Mouse (Mus musculus) liver, embryonic 11.5 days (tissue): ENCODE results near the gene Echs1. TPM values are rescaled to one million over a fixed set of nuclear protein-coding genes. Genes with fewer than 3 reads are reported as not detected.

Experiments
- ATAC-seq: fragments of 200-750 bp; cut with Nextera tagmentation; replicated peaks from 2 replicates; pipeline ENCODE4 v1.8.0; 2017; ENCODE audit warnings: moderate number of reproducible peaks, mild to moderate bottlenecking, moderate TSS enrichment, moderate library complexity; ENCODE audit not compliant: low FRiP score
- DNase-seq: peaks from one replicate; pipeline ENCODE4 v3.0.0-alpha.2; 2017; ENCODE audit warnings: low spot score
- H3K27ac ChIP-seq: fragments of 300-500 bp; sonication (generic); 2 replicates; pipeline ENCODE4 v1.5.1; 2014; ENCODE audit warnings: mild to moderate bottlenecking, low read depth, low read length, control low read depth
- H3K27me3 ChIP-seq: fragments of 300-500 bp; sonication (generic); replicated peaks from 2 replicates; pipeline ENCODE4 v1.6.1; 2014; ENCODE audit warnings: low read length, mixed read lengths; ENCODE audit not compliant: control insufficient read depth, insufficient read depth
- H3K36me3 ChIP-seq: fragments of 300-500 bp; sonication (generic); 2 replicates; pipeline ENCODE4 v1.6.1; 2014; ENCODE audit warnings: mild to moderate bottlenecking, low read length, moderate library complexity, mixed read lengths; ENCODE audit not compliant: control insufficient read depth, insufficient read depth
- H3K4me1 ChIP-seq: fragments of 300-500 bp; sonication (generic); replicated peaks from 2 replicates; pipeline ENCODE4 v1.6.1; 2014; ENCODE audit warnings: low read length, mixed read lengths; ENCODE audit not compliant: control insufficient read depth, insufficient read depth
- H3K4me2 ChIP-seq: fragments of 300-500 bp; sonication (generic); 2 replicates; pipeline ENCODE4 v1.6.1; 2014; ENCODE audit warnings: mild to moderate bottlenecking, control low read depth, moderate library complexity
- H3K4me3 ChIP-seq: fragments of 300-500 bp; sonication (generic); 2 replicates; pipeline ENCODE4 v1.5.1; 2014; ENCODE audit warnings: low read depth, low read length, control low read depth
- H3K9ac ChIP-seq: fragments of 300-500 bp; sonication (generic); 2 replicates; pipeline ENCODE4 v1.6.1; 2014; ENCODE audit warnings: low read depth, low read length, control low read depth
- H3K9me3 ChIP-seq: fragments of 300-500 bp; sonication (generic); 2 replicates; pipeline ENCODE4 v1.6.1; 2016; ENCODE audit warnings: low read length, inconsistent platforms, mixed read lengths; ENCODE audit not compliant: control insufficient read depth
- WGBS: fragments of 180-500 bp; shearing (Covaris S2); extraction: QIAGEN DNeasy Blood & Tissue Kit; methylation state at CpG from one replicate; pipeline ENCODE4 v1.1.7; 2014; 5-methylcytosine and 5-hydroxymethylcytosine counted together
- polyA plus RNA-seq: library from polyadenylated mRNA; unstranded; fragments of >200 nt; fragmentation: Nextera tagmentation; extraction: Ambion mirVana; gene quantifications from 2 replicates; pipeline ENCODE4 v1.2.1, GENCODE M21; 2014

Gene Echs1
- polyA plus RNA-seq, 1 experiment from 2014 or later: 119 TPM

GRCm38 (mm10) chr7:140062307-140062706 is 54.0 kb downstream of the Echs1 start:
- peaks cover 74% of the 10 kb centered on the region for H3K27me3 ChIP-seq
- H3K27ac ChIP-seq: no peak overlapping the region
- no peaks in the 10 kb centered on the region; the same call in 1 of the 2 replicates for H3K4me1 ChIP-seq
- no peak overlapping the region for H3K4me3 ChIP-seq
- no peaks in the 10 kb centered on the region for H3K9me3 ChIP-seq
- DNase-seq: no peak
- H3K4me2 ChIP-seq: no peak overlapping the region
- 21% methylated on average over 11 of the region's 11 CpGs for WGBS
- 0 out of 2 replicates have a peak, but pooled peaks have one; percentile 13 for ATAC-seq
- H3K36me3 ChIP-seq: no peaks in the 10 kb centered on the region
- no peak overlapping the region for H3K9ac ChIP-seq

- DNase-seq (no peak), ATAC-seq (no peak)
- Histone ChIP-seq H3K27ac (no peak overlapping the region), H3K27me3 (peaks cover 79% of the 10 kb centered on the region), H3K9me3 (no peaks in the 10 kb centered on the region), H3K36me3 (no peaks in the 10 kb centered on the region), H3K9ac (no peak overlapping the region), H3K4me2 (peak overlapping the region; percentile 62), H3K4me1 (no peaks in the 10 kb centered on the region; the same call in 1 of the 2 replicates), H3K4me3 (no peak overlapping the region; the same call in 1 of the 2 replicates)
- 6% methylated on average over 6 of the region's 6 CpGs for whole genome bisulfite sequencing
Observed at GRCm38 (mm10) chr7:140061832-140062130, 54.5 kb downstream of the Echs1 start.

GRCm38 (mm10) chr7:140060936-140061831 is 55.1 kb downstream of the Echs1 start:
- no peak for DNase-seq
- Histone ChIP-seq H3K4me3 (peak overlapping the region; percentile 29), H3K4me1 (no peaks in the 10 kb centered on the region; the same call in 1 of the 2 replicates), H3K36me3 (no peaks in the 10 kb centered on the region), H3K9me3 (no peaks in the 10 kb centered on the region), H3K27ac (no peak overlapping the region), H3K27me3 (peaks cover 85% of the 10 kb centered on the region), H3K9ac (no peak overlapping the region), H3K4me2 (peak overlapping the region; percentile 62)
- no peak for ATAC-seq
- WGBS: 3% methylated on average over 47 of the region's 47 CpGs

GRCm38 (mm10) chr7:140059601-140060000 is 56.7 kb downstream of the Echs1 start:
- ATAC-seq (no peak), DNase-seq (no peak)
- Histone ChIP-seq H3K4me3 (no peak overlapping the region), H3K9me3 (no peaks in the 10 kb centered on the region), H3K4me2 (no peak overlapping the region), H3K4me1 (no peaks in the 10 kb centered on the region; the same call in 1 of the 2 replicates), H3K36me3 (no peaks in the 10 kb centered on the region), H3K27me3 (peaks cover 86% of the 10 kb centered on the region), H3K27ac (no peak overlapping the region), H3K9ac (no peak overlapping the region)
- WGBS: 21% methylated on average over 4 of the region's 4 CpGs

GRCm38 (mm10) chr7:140058528-140058927 is 57.7 kb downstream of the Echs1 start:
- WGBS: 22% methylated on average over 7 of the region's 7 CpGs
- no peak overlapping the region for H3K9ac ChIP-seq

GRCm38 (mm10) chr7:140057413-140058407 is 58.6 kb downstream of the Echs1 start:
- Histone ChIP-seq H3K36me3 (no peaks in the 10 kb centered on the region), H3K4me3 (peak overlapping the region; percentile 46), H3K9me3 (no peaks in the 10 kb centered on the region), H3K27me3 (peaks cover 84% of the 10 kb centered on the region), H3K4me2 (peak overlapping the region; percentile 58), H3K9ac (no peak overlapping the region), H3K27ac (no peak overlapping the region), H3K4me1 (no peaks in the 10 kb centered on the region; the same call in 1 of the 2 replicates)
- 4% methylated on average over 53 of the region's 53 CpGs for WGBS
- peak; percentile 59 for DNase-seq
- no peak for ATAC-seq

More at GRCm38 (mm10) chr7:140058528-140058927, 57.7 kb downstream of the Echs1 start:
- ATAC-seq (no peak), DNase-seq (no peak)
- Histone ChIP-seq H3K4me1 (no peaks in the 10 kb centered on the region; the same call in 1 of the 2 replicates), H3K27me3 (peaks cover 82% of the 10 kb centered on the region), H3K9me3 (no peaks in the 10 kb centered on the region), H3K36me3 (no peaks in the 10 kb centered on the region), H3K27ac (no peak overlapping the region), H3K4me3 (peak overlapping the region; percentile 46), H3K4me2 (peak overlapping the region; percentile 58)

Other genes starting within 250 kb of the Echs1 start
- not detected in 2 replicates for gene Kndc1, start 221.8 kb downstream of the Echs1 start, polyA plus RNA-seq
- not detected in 2 replicates for gene Utf1, start 172.7 kb downstream of the Echs1 start, polyA plus RNA-seq
- gene 6430531B16Rik, start 137.7 kb downstream of the Echs1 start, polyA plus RNA-seq: not detected in 2 replicates
- 1.1 and 1.4 TPM in 2 replicates for gene Adam8, start 123.9 kb downstream of the Echs1 start, polyA plus RNA-seq
- gene Zfp511, start 80.1 kb downstream of the Echs1 start, polyA plus RNA-seq: 41.4 and 44.6 TPM in 2 replicates
- 45.1 and 52.6 TPM in 2 replicates for gene Tubgcp2, start 79.8 kb downstream of the Echs1 start, polyA plus RNA-seq
- 0.11 TPM in 1 of 2 replicates, not detected in the other for gene Msx3, start 67.4 kb downstream of the Echs1 start, polyA plus RNA-seq
- gene Caly, start 33.9 kb downstream of the Echs1 start, polyA plus RNA-seq: 0.19 and 0.52 TPM in 2 replicates
- not detected in 2 replicates for gene Prap1, start 23.1 kb downstream of the Echs1 start, polyA plus RNA-seq
- 12.7 and 13.5 TPM in 2 replicates for gene Fuom, start 14.0 kb downstream of the Echs1 start, polyA plus RNA-seq
- gene Paox, start 677 bp downstream of the Echs1 start, polyA plus RNA-seq: 18.2 and 20.7 TPM in 2 replicates
- gene Mtg1, start 21.1 kb upstream of the Echs1 start, polyA plus RNA-seq: 41.6 and 46.8 TPM in 2 replicates
- not detected in 2 replicates for gene Sprn, start 38.4 kb upstream of the Echs1 start, polyA plus RNA-seq
- gene Olfr522, start 48.3 kb upstream of the Echs1 start, polyA plus RNA-seq: not detected in 2 replicates
- gene Olfr523, start 56.7 kb upstream of the Echs1 start, polyA plus RNA-seq: not detected in 2 replicates
- not detected in 2 replicates for gene Olfr524, start 89.5 kb upstream of the Echs1 start, polyA plus RNA-seq
- 0.09 TPM in 1 of 2 replicates, not detected in the other for gene Cd163l1, start 101.8 kb upstream of the Echs1 start, polyA plus RNA-seq
- not detected in 2 replicates for gene 5830411N06Rik, start 130.8 kb upstream of the Echs1 start, polyA plus RNA-seq
- not detected in 2 replicates for gene Olfr525, start 204.4 kb upstream of the Echs1 start, polyA plus RNA-seq
- not detected in 2 replicates for gene Olfr527, start 217.5 kb upstream of the Echs1 start, polyA plus RNA-seq
- not detected in 2 replicates for gene Olfr60, start 245.2 kb upstream of the Echs1 start, polyA plus RNA-seq